Mouse (Mus musculus) embryo, embryonic 10 days (tissue): Measurements from ENCODE around the gene Gpr137c.

Source experiments
- DNase-seq: peaks from one replicate; pipeline ENCODE4 v3.0.0-alpha.2; 2015; ENCODE audit warnings: low spot score

Gene Gpr137c

DNA sequence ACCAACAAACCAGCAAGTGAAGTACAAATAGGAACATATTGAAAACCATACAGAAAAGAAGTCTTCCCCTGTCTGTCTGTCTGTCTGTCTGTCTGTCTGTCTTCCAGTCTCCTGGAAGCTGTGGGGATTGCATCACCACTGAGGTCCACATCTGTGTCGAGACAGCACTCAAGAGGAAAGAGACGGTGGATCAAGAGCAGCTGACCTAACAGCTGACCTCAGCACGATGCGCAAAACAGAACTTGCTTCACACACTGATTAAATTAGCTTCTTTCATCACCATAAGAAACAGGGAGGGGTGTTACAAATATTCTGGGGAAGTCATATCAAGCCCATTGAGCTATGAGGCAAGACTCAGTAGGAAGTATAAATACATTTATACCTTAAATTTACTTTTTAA is 72.1 kb downstream of the Gpr137c start:
- no peak for DNase-seq

DNA sequence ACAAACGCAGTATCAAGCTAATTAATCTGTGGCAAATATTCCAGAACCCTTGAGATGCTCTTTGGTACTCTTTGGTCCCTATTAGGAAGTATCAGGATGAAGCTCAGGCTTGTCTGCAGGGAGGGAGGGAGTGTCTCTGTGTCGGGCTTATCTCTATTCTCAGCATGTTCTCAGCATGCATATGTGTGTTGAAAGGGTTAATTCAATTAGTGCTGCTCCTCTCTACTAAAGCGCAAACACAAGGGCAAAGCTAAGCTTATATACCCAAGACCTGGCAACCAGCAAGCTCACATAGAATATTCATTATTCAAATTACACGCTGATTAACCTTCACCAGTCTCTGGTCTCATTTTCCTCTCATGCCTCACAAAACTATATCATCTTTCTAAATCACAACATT is 84.4 kb downstream of the Gpr137c start:
- no peak for DNase-seq

DNA sequence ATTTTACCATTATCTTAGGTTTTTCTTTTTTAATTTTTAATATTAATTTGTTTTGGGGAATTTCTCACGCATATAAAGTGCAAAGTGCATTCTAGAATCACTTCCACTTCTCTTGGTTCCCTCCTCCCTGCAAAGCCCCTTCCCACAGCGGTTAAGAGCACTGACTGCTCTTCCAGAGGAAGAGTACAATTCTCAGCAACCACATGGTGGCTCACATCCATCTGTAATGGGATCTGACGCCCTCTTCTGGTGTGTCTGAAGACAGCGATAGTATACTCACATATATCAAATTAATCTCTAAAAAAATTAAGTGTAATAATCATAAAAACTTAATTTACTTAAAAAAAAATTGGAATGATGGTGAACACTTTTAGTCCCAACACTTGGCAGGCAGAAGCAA is 84.9 kb downstream of the Gpr137c start:
- no peak for DNase-seq

DNA sequence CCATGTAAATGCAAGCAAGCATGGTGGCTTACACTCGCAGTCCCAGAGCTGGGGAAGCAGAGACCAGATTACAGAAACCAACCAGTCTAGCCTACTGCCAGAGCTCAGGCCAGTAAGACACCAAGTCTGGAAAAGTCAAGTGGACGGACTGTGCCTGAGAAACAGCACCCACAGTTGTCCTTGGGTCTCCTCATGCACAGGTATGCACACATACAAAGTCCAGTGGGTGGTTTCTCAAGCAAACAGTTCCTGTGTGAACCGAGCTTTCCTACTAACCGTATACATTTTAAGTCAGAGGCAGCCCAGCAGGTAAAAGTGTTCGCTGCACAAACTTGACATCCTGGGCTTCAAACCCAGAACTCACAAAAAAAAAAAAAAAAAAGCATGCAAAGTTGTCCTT is 86.3 kb downstream of the Gpr137c start:
- no peak for DNase-seq

DNA sequence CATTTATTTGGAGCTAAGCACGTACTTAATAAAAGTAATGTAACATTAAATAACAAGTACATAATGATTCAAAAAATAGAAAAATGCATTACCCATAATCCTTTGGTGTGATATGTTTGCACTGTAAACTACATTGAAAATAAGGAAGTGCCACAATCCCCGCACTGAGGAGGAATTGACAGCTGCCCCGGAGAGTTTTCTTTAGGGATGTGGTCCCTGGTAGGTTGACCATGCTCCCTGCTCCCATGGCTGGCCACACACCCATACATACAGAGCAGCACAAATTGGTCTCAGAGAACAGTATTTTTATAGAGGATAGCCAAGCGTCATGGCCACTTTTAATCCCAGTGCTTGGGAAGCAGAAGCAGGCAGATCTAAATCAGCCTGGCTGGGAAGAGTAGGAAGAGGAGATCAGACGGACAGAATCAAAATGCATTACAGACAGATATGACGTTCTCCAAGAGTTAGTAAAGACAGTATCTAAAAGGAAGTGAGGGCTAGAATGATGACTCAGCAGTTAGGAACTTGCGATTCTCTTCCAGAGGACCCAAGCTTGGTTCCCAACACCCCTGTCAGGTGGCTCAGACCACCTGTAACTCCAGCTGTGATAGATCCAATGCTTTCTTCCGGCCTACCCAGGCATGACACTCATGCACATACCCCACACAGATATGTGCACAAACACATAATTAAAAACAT is 88.3 kb downstream of the Gpr137c start:
- DNase-seq, result no peak

DNA sequence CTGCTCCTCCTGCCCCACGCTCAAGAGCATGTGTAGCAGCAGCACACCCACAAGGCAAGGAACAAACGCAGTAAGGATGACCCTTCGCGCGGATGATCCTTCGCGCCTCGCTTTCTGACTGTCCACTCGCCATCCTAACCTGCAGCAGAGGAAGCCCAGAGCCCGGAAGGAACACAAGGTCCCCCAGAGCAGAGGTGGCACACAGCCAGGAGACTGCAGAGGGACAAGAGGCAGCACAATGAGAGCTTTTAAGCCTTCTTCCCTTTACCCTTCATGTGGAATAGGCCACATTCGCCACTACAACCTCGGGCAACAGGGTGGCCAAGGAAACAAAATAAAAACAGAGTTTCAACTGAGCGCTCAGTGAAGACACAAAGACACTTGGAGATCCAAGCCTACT is 90.1 kb downstream of the Gpr137c start:
- no peak for DNase-seq

DNA sequence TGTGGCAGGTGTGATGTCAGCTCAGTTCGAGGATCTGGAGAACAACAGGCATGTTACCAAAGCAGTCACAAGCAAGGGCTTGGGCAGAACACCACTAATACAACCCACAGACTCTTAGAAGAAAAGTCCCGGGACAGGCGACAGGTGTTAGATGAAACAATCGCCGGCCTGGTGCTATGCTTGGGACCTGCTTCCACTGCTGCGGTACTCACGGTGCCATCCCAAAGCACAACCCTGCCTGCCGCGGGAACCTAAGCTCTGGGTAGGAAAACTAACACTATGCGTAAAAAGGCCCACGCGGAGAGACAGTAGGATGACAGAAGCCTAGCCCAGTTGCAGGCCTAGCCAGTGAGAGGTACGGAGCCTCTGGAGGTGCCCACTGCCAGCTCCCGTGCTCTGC is 90.6 kb downstream of the Gpr137c start:
- no peak for DNase-seq

DNA sequence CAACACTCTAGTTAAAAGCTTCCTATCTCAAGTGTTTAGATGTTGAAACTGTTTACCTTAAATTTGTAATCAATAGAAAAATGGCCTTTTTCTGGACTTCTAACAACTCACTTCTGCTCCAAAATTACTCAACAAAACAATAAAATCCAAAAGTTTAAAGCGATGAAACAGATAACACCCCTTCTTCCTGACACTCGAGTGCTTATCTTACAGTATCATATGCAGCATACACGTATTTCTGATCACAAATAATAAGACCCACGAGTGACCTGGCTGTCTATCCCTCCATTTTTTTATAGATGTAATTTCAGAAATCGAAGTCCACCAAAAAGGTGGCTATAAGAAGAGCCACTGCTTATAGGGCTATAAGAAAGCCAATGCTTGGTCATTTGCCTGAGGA is 97.4 kb downstream of the Gpr137c start:
- DNase-seq, result no peak

DNA sequence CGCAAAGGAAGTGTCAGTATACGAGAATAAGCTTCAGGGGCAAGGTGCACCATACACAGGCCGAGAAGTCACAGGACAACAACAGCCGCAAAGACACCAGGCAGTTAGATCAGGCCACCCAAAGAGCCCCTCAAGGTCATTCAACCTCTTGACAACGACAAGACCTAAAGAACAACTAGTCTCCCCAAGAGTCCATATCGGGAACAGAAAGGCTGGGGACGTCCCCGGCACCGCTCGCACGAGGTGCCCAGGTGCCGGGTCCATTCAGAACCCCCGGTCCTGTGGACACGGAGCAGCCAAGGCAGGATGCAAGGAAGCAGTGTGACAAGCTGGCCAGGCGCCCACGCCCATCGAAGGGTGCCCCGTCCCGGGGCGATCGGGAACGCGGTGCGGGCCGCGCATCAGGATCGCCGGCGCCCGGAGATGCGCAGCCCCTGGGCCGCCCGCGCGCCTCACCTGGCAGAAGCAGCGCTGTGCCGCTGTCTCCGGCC is 98.4 kb downstream of the Gpr137c start:
- peak; percentile 38 for DNase-seq

DNA sequence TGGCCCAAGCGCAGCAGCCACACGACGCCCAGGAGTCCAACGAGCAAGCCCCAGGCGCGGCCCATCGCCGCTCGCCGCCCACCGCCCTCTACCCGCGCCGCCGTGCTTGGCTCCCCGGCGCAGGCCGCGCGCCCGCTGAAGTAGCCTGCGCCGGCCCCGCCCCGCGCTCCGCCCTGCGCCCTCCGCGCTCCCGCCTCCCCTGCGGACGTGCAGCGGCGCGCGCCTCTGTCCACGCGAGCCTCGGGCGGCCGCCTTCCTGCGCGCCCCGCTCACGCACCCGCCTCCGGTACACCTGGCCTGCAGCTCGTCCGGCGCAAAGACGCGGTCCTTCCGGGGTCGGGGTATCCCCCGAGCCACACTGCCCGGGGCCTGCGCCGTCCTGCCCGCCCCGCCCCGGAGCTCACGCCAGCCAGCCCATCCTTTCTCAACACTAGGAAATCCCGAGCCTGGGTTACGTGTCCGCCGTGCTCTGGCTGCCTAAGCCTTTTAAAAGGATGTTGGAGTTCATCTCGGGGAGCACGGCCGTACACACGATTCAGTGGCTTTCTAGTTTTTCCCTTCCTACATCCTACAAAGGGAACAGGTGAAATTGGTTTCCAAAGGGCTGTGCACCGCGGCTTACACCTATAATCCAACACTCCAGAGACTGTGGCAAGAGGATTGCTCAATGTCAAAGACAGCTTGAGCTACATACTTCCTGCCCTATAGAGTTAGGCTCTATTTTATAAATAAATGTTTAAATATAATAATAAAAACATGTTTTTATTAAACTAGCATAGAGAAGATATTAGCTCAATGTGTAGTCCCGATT is 99.1 kb downstream of the Gpr137c start, which contains the start of gene Ero1l:
Ero1l (minus strand) TSS at position 346 of the 811 bp plus-strand sequence.
- DNase-seq, result peak; percentile 88

DNA sequence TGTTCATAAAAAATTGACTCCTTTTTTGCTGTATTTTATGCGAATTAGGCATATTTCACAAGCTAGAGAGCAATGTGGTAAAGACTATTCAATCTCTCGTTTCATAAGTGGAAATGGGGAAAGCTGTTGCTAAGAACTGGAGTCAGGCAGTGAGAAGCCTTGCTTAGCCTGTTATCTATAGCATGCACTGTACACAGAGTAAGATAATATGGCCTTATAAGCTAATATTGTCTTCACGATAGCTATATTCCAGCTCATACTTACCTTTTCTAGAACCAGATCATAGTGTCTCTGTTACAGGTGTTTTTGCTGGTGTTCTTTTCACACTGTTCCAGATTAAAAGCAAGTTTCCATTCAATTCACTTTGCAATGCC is 99.7 kb downstream of the Gpr137c start:
- DNase-seq, result no peak

DNA sequence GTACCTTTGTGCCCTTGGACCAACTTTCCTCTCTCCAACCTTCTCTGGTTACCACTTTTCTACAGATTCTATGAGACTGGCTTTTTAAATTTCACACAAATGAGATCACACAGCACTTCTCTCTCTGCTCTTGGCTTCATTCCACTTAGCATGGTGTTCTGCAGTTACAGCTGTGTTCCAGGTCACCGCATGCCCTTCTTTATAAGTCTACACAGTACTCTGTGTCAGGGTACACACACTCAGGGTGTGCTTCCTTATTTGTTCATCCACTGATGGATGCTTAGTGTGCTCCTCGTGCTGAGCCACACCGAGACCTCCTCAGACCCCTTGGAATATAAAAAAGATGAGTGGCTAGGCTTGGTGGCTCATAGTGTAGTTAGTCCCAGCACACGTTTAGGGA is 100.6 kb downstream of the Gpr137c start:
- DNase-seq, result no peak

DNA sequence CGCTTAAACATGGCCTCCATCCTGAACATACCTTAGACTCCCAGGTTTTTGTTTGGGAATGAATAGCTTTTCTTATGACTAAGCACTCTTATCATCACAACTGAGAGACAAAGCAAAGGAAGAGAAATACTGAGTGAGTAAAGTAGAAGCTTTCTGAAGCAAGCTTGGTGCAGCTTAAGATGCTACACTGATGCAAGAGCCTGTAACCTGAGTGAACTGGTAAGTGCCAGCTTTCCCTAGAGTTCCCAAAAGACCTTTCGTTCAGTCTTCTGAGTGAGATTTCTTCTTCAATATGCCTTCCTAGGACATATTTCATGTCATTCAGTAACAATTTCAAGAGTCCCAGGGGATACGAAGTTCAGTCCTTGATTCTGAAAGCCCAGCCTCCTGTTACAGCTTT is 101.5 kb downstream of the Gpr137c start:
- DNase-seq, result no peak

DNA sequence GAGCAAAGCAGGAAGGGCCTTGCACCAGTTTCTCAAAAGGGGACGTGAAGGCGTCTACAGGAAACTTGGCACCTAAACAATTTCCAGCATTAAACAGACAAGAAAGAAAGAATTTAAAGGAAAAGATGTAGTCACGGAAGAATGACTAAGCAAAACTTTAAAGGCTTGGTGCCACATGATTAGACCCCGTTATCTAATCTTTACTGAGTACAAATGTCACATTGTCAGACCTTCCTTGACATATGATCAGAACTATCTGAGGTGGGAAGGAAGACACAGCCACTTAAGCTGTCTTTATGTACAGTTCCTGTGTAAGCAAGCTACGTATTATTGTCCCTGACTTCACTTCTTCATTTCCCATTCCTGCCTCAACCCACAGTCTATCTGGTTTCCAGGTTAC is 102.1 kb downstream of the Gpr137c start:
- DNase-seq, result no peak

DNA sequence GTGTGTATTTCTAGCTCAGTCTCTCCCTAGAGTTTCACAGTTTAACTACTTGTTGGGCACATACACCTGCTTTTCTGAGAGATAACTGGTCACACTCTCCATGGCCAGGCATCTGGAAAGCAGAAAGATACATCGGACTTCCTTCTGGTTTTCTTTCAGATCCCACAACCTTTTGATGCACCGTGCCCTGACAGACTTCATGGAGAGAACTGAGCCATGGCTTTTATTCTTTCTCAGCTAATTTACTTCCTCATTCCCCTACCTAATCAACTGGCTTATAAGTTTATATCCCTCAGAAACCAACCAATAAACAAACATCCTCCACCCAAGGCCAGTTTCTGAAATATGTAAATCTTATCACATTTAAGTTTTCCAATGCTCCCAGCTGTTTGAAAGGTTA is 102.9 kb downstream of the Gpr137c start:
- DNase-seq, result no peak

DNA sequence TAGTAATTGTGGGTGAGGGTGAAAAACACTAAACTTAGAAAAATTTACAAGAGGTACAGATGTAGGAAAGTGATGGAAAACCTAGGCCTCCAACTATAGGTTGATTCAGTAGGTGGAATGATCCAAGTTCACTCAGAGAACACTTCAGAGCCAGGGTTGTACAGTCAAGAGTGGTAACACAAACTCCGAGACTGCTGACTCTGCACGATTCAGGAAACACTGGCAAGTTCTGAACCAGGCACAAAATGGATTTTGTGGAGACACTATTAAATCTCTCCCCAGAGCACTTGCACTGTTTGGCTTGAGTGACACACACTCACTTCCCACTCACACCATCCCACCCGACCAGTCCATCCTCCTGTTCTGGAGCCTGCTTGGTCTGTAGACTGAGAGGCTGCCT is 103.8 kb downstream of the Gpr137c start:
- no peak for DNase-seq

DNA sequence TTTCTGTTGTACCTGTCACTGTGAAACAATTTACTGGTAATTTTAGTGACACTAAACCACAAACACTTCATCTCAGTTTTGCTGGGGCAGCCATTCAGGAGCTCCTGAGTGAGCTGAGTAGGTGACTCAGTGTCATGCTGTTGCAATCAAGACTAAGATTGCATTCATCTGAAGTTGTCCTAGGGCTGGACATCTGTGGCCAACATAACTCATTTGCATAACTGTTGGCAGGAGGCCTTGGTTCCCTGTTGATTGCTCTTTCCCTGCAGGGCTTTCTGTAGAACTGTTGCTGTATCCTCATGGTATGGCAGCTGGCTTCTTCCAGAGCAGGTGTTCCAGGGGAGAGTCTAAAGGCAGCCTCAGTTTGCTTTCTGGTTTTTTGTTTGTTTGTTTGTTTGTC is 106.0 kb downstream of the Gpr137c start:
- no peak for DNase-seq

DNA sequence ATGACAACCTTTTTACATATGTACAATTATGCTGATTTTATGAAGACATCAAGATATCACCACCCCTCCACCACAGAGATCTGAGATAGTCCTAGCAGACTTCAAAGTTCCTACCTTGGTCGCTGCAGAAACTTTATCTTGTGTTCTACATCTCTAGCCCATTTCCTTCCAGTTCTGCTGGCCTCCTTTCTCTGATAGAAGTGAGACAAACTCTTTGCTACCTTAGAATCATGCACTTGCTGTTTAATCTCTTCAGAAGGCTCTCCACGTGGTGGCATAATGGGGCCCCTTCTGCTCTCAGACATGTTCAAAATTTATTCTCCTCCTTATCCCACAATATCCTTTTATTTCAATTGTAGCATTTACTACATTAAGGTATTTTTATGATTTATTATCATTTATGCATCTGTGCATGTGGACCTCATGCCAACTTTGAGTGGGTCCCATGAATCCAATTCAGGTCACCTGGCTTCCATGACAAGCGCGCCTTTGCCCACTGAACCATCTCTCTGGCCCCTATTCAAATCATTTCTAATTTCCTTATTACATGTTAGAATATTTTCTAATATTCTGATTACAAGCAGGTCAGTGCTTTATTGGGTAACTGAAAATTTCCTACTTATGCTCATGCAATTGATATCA is 108.7 kb downstream of the Gpr137c start:
- DNase-seq, result no peak

DNA sequence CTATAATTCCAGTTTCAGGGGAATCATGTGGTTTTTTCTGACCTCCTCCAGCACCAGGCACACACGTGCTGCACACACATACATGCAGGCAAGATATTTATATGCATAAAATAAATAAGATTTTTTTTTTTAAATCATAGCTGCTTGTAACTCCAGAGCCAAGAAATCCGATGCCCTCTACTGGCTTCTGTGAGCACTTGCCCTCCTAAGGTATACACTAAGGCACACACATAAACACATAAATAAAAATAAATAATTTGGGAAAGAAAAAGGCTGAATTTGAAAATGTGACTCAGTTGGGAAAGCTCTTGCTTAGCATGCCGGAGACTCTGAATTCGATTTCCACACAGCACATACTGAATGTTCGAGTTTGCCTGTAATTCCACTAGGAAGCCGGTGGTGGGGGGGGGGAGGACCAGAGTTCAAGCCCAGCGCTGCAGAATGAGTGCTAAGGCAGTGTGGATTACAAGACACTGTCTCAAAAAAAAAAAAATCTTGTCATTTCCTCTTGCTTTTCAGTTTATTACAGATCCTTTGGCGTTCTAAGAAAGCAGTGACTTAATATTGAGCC is 109.6 kb downstream of the Gpr137c start:
- DNase-seq, result peak; percentile 33

DNA sequence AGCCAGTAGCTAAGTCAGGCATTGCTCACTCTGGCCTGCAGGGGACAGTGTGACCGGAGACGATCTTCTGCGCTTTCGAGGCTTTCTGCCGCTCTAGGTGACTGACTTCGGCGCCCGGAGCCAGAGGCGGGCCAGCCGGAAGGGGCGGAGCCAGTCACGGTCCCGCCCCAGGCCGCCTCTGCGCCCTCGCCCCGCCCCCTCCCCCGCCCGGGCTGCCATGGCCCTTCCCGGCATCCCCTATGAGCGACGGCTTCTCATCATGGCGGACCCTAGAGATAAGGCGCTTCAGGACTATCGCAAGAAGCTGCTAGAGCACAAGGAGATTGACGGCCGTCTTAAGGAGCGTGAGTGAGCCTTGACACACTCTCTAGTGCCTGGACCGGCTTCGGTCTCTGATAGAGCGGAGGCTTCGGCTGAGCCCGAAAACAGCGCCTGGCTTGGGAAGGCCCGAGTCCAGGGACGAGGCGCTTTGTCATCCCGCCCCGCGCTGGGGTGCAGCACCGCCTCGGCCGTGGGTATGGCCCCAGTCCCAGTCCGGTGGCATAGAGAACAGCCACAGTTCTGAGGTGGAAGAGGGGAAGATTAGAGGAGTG is 110.2 kb downstream of the Gpr137c start, which contains the start of gene Psmc6:
Psmc6 (plus strand) TSS at position 200 of the 593 bp plus-strand sequence.
- DNase-seq, result peak; percentile 96
